Mouse (Mus musculus) right cerebral cortex, postnatal 4 days (tissue): Measurements from ENCODE around the gene Gm49630.
"Not testable (repeated sequence)": the region's sequence is repeated elsewhere in the genome, so short reads cannot be mapped to it uniquely, and the experiment has no call there.

Experiments used
- DNase-seq: peaks from one replicate; pipeline ENCODE4 v3.0.0-alpha.2; 2022

Gene Gm49630

DNA sequence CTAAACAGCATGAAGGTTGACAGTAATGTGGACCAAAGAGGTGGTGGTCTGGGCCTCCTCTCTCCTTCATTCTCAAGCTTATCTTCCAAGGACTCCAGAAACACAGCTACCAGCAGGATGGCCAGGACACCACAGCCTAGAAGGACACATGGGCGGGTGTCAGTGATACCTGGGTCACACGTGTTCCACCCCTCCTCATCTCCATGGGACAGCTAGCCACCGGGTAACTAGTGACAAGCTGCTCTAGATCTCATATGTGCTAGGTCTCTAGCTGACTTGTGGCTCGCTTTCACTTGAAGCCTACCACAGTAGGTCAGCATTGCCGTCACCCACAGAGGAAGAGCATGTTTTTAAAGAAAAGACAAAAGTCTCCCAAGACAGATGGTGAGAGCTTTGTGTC, at the start of gene Gm49630:
Gene Gm49630, minus strand, starts transcription at position 101 of the 400 bp plus-strand sequence.
- not testable (repeated sequence) for DNase-seq

- peak; percentile 2 for DNase-seq
Observed at GRCm38 (mm10) chr17:7420191-7420973, 48.6 kb upstream of the Gm49630 start.

DNA sequence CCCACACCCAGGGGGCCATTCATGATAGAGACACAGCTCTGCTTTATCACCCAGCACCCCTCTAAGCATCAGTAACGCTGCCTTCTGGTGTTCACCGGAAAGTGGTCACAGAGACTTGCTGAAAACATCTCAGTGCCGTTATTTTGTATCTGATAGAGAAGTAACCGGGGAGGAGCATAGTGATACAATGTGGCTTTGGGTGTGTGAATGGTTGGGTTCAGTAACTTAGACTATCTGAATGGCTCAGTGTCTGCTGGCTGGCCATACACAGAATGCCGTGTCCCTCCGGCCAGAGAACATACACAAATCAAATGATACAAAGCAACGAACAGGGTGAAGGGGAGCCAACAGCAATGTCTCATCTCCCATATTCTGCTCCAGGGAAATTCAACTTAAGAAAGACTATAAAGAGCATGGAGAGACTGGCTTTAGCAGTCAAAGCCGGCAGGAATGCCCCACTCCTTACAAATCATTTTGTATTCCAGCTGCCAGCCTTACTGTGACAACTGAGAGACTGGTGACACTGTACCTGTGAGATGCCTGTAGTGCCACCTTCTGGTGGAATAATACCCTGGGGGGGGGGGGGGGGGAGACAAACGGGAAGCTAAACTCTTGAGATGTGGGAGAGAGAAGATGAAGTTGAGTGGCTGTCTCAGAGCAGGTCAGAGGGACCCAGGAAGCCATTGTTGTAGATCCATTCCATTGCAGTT, 43.0 kb upstream of the Gm49630 start:
- DNase-seq = not testable (repeated sequence)

- not testable (repeated sequence) for DNase-seq
Observed at GRCm38 (mm10) chr17:7413336-7413735, 41.6 kb upstream of the Gm49630 start.

DNA sequence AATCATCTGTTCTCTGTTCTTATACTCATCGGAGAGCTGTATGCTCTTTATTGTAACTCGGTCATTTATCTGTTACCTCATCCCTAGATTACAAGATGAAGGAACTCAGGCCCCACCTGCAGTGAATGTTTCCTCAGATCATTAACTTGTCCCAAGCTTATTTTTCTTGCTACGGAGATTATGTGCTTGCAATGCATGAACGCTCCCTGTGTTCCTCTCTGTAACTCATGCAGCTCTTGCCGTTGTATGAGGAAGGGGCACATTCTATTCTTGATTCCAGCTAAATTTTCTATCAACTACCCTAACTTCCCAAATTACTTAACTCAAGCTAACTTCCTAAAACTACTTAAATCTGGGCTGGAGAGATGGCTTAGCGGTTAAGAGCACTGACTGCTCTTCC, 28.0 kb upstream of the Gm49630 start:
- DNase-seq = not testable (repeated sequence)

- DNase-seq = not testable (repeated sequence)
Observed at GRCm38 (mm10) chr17:7398198-7398847, 26.5 kb upstream of the Gm49630 start.

DNA sequence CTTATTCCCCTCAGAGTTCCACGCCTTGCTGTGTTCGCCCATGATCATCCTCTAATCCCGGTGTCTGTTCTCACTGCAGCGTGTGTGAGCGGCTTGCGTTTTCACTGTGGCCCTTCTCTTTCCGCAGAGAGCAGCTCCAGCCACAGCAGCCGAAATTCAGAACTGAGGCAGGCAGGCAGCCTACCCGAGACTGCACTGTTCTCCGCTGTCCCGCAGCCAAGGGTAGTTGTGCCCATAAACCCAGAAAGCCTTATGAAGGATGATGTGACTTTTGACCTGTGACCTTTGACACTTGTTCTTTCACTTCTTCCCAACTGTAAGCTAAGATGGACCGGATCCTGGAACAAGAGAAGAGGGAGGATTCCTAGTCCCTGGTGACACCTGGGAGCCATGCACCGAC, 25.3 kb upstream of the Gm49630 start:
- not testable (repeated sequence) for DNase-seq

- not testable (repeated sequence) for DNase-seq
Observed at GRCm38 (mm10) chr17:7396288-7396687, 24.5 kb upstream of the Gm49630 start.

DNA sequence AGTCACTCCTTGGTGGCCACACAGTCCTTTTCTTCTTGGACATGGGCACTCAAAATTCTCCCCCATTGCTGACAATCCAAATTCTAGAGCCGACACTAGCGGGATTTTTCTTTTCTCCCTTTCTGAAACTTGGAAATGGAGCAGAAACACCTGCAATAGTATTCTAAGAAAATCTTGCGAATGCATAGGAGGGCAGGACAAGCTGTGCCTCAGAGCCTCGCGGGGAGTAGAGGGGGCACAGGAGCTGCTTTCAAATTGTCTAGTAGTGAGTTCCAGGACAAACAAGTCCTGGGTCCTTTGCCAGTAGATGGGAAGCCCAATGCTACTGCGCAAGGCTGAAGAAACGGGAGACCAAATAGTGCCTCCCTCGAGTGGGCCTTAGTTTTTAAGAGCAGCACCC, 23.9 kb upstream of the Gm49630 start:
- not testable (repeated sequence) for DNase-seq

DNA sequence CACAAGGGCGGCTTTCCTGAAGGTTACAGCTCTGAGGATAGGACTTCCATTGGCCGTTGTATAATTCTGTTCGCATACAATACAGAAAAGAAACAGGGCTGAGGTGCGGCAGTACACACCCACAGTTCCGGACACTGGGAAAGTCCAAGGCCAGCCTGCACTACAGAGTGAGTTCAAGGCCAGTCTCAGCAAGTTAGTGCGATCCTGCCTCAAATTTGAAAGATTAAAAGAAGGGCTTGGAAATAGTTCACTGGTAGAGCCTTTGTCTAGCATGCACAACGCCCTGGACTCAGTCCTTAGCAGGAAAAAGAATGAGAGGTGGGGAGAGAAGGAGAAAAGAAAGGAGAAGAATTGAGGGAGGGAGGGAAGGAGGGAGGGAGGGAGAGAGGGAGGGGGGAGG, 23.3 kb upstream of the Gm49630 start:
- DNase-seq = not testable (repeated sequence)

DNA sequence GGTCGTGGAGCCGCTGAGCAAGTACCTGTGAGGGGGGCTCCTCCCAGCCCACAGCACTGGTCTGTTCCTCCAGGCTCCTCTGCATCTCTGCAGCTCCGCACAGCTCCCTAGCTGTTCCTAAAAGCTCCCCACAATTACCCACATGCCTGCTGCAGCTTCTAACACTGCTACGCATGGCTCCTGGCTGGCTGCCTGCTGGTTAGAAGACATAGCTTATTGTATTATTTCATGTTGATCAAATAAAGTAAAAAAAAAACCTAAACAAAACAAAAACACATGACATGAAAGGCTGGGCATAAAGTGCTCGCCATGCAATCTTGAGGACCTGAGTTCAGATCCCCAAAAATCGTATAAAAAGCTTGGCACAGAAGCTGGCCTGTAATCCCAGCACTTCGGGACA, 18.1 kb upstream of the Gm49630 start:
- DNase-seq = peak; percentile 32

GRCm38 (mm10) chr17:7388958-7389356, 17.2 kb upstream of the Gm49630 start:
- DNase-seq = not testable (repeated sequence)

GRCm38 (mm10) chr17:7388341-7388957, 16.7 kb upstream of the Gm49630 start:
- DNase-seq = not testable (repeated sequence)

GRCm38 (mm10) chr17:7386016-7386415, 14.2 kb upstream of the Gm49630 start:
- not testable (repeated sequence) for DNase-seq

GRCm38 (mm10) chr17:7385364-7385763, 13.6 kb upstream of the Gm49630 start, which contains the start of gene Unc93a2:
Unc93a2 (minus strand) TSS chr17:7385464.
- not testable (repeated sequence) for DNase-seq

- DNase-seq = not testable (repeated sequence)
Observed at GRCm38 (mm10) chr17:7383167-7384143, 11.7 kb upstream of the Gm49630 start.

DNA sequence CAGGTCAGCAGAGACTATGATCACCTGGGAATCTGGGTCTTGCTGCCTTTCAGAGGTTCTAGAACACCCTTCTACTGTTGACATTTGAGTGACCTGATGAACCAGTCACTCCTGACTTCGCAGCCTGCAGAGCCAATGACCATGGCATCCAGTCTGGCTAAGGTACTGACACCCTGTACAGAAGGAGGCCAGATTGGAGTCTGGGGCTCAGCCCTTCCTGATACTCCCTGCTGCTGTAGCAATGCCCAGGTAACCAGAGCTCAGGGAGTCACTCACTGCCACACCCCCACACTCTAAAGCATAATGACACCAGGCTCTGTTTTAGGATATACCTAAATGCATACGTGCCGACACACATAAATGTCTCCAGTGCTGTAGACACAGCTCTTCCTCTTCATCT, 10.9 kb upstream of the Gm49630 start:
- DNase-seq = not testable (repeated sequence)

- DNase-seq = not testable (repeated sequence)
Observed at GRCm38 (mm10) chr17:7377907-7378306, 6.1 kb upstream of the Gm49630 start.

- DNase-seq = not testable (repeated sequence)
Observed at GRCm38 (mm10) chr17:7376951-7377700, 5.3 kb upstream of the Gm49630 start.

GRCm38 (mm10) chr17:7369401-7369800, 2.4 kb downstream of the Gm49630 start:
- DNase-seq = not testable (repeated sequence)
